Mouse (Mus musculus) heart, adult 2 months (tissue): ENCODE data around the gene Olfr187.

ENCODE experiments used
- CTCF ChIP-seq: fragments of 200-600 bp; IDR thresholded peaks from 2 replicates; pipeline ENCODE4 v1.8.1; 2022; ENCODE audit warnings: antibody characterized with exemption, mild to moderate bottlenecking, moderate library complexity
- EP300 ChIP-seq: fragments of 200-500 bp; IDR thresholded peaks from 2 replicates; pipeline ENCODE4 v1.6.1; 2011; ENCODE audit warnings: low read depth, low read length, control low read depth; ENCODE audit not compliant: insufficient read depth

GRCm38 (mm10) chr16:59048860-59049259 lies 9.3 kb upstream of the Olfr187 start:
- TF ChIP-seq CTCF (no peak), EP300 (no peak)
